Mouse (Mus musculus): ENCODE measurements around the gene Gm11114. TPM values are rescaled to one million over a fixed set of nuclear protein-coding genes. Genes with fewer than 3 reads are reported as not detected.

Gene Gm11114
- total RNA-seq, 2 experiments from 2014 or later = not detected

DNA sequence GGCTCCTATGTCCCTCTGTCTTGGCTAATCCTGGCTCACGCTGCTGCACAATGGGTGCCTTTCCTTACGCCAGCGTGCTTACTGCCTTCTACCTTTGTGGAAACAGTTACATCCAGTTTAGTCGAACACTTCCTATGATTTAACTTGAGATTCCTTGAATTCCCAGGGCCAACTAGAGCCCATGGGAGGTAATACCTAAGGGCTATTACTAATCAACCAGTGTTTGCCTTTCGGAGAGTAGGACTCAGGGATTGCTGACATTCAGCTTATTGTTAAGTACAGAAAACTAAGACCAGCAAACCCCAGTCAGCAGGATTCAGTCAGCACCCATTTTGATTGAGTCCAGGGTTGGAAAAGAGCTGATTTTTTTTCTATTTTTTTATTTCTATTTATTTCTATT lies 43.0 kb downstream of the Gm11114 start:
- intact Hi-C loops (cut with DNase I) = no loop called here
- DNase-seq = no peak

GRCm38 (mm10) chr9:85357154-85357860 lies 44.7 kb downstream of the Gm11114 start:
- intact Hi-C loops (cut with DNase I) = no loop called here
- DNase-seq = no peak

Other genes starting within 250 kb of the Gm11114 start
- 10 to 100 TPM in 1 of 2 experiments, 1 to 10 TPM in 1; 7.7 to 13.9 TPM for gene Tent5a, start 14.6 kb downstream of the Gm11114 start, total RNA-seq (2021)

Measured in heart, postnatal 36 days (tissue).